Mouse (Mus musculus): ENCODE measurements at regions not wholly inside any gene's neighbourhood (a gene's known extent, or its start where the extent isn't known, plus 50 kb on each side); places are given as distances from the start of the nearest gene placed in this dataset.
"Not testable (repeated sequence)": the region's sequence is repeated elsewhere in the genome, so short reads cannot be mapped to it uniquely, and the experiment has no call there.

GRCm38 (mm10) chr12:23026976-23027375 lies 753.1 kb downstream of the Gm10330 start:
- not testable (repeated sequence) for DNase-seq

- DNase-seq, result not testable (repeated sequence)
These were observed 756.5 kb downstream of the Gm10330 start for GRCm38 (mm10) chr12:23023556-23023955.

GRCm38 (mm10) chr12:23010199-23010598 lies 769.9 kb downstream of the Gm10330 start:
- DNase-seq, result peak; percentile 58 to 74

- peak; percentile 15 to 37 for DNase-seq
These were observed 770.4 kb downstream of the Gm10330 start for GRCm38 (mm10) chr12:23009662-23010061.

Measured in kidney, postnatal 4 days (tissue).